Mouse (Mus musculus) lung, postnatal 25 days (tissue): ENCODE results near the gene Gm2431.
"Not testable (repeated sequence)": the region's sequence is repeated elsewhere in the genome, so short reads cannot be mapped to it uniquely, and the experiment has no call there.

Source experiments
- DNase-seq: peaks from one replicate; pipeline ENCODE4 v3.0.0; 2022; ENCODE audit warnings: low spot score

The Gm2431 gene

GRCm38 (mm10) chr7:142258254-142258653 is at the start of gene Gm2431:
TSS of gene Gm2431 (minus strand) at chr7:142258354.
- not testable (repeated sequence) for DNase-seq

GRCm38 (mm10) chr7:142303929-142304328 is 45.8 kb upstream of the Gm2431 start:
- DNase-seq = not testable (repeated sequence)

- no peak for DNase-seq
Measured at GRCm38 (mm10) chr7:142303249-142303648, 45.1 kb upstream of the Gm2431 start, which contains the start of gene Krtap5-4. TSS of gene Krtap5-4 (plus strand) at chr7:142303549.

GRCm38 (mm10) chr7:142297018-142297417 is 38.9 kb upstream of the Gm2431 start, which contains the start of gene Krtap5-1:
TSS of gene Krtap5-1 (minus strand) at chr7:142297118.
- DNase-seq = not testable (repeated sequence)

GRCm38 (mm10) chr7:142296108-142296507 is 38.0 kb upstream of the Gm2431 start:
- not testable (repeated sequence) for DNase-seq

GRCm38 (mm10) chr7:142295418-142295817 is 37.3 kb upstream of the Gm2431 start:
- DNase-seq = no peak

GRCm38 (mm10) chr7:142293851-142294250 is 35.7 kb upstream of the Gm2431 start:
- peak; percentile 31 for DNase-seq

GRCm38 (mm10) chr7:142285910-142286612 is 27.9 kb upstream of the Gm2431 start:
- DNase-seq = peak; percentile 57

- DNase-seq = no peak
Measured at GRCm38 (mm10) chr7:142285130-142285835, 27.1 kb upstream of the Gm2431 start.

- peak; percentile 89 for DNase-seq
Measured at GRCm38 (mm10) chr7:142284615-142285080, 26.5 kb upstream of the Gm2431 start.

- peak; percentile 45 for DNase-seq
Measured at GRCm38 (mm10) chr7:142284023-142284591, 26.0 kb upstream of the Gm2431 start.

GRCm38 (mm10) chr7:142282847-142283246 is 24.7 kb upstream of the Gm2431 start:
- not testable (repeated sequence) for DNase-seq

- not testable (repeated sequence) for DNase-seq
Measured at GRCm38 (mm10) chr7:142279291-142279690, 21.1 kb upstream of the Gm2431 start.

- peak; percentile 59 for DNase-seq
Measured at GRCm38 (mm10) chr7:142278183-142278582, 20.0 kb upstream of the Gm2431 start.

- not testable (repeated sequence) for DNase-seq
Measured at GRCm38 (mm10) chr7:142274263-142274662, 16.1 kb upstream of the Gm2431 start, which contains the start of gene Gm4559. TSS of gene Gm4559 (minus strand) at chr7:142274363.

- peak; percentile 16 for DNase-seq
Measured at GRCm38 (mm10) chr7:142255517-142255916, 2.6 kb downstream of the Gm2431 start.

GRCm38 (mm10) chr7:142249824-142250223 is 8.3 kb downstream of the Gm2431 start:
- DNase-seq = peak; percentile 17

GRCm38 (mm10) chr7:142240978-142241377 is 17.2 kb downstream of the Gm2431 start, which contains the start of gene Gm40460:
TSS of gene Gm40460 (minus strand) at chr7:142241078.
- no peak for DNase-seq

- DNase-seq = no peak
Measured at GRCm38 (mm10) chr7:142231540-142231939, 26.6 kb downstream of the Gm2431 start.

- not testable (repeated sequence) for DNase-seq
Measured at GRCm38 (mm10) chr7:142229871-142230270, 28.3 kb downstream of the Gm2431 start, which contains the start of gene Krtap5-5. TSS of gene Krtap5-5 (minus strand) at chr7:142229971.

GRCm38 (mm10) chr7:142224518-142224917 is 33.6 kb downstream of the Gm2431 start:
- DNase-seq = no peak

GRCm38 (mm10) chr7:142212136-142212535 is 46.0 kb downstream of the Gm2431 start:
- DNase-seq = not testable (repeated sequence)
